Mouse (Mus musculus) C2C12 (cell line): ENCODE data around the gene Zbtb11.

ENCODE experiments used
- CEBPB ChIP-seq: IDR thresholded peaks from one replicate; pipeline ENCODE4 v1.6.1; 2011; ENCODE audit warnings: low read depth, mild to moderate bottlenecking, control low read depth, moderate library complexity
- CTCF ChIP-seq: IDR thresholded peaks from one replicate; pipeline ENCODE4 v1.5.1; 2011; ENCODE audit not compliant: control insufficient read depth, insufficient read depth, insufficient read length
- FOSL1 ChIP-seq: IDR thresholded peaks from one replicate; pipeline ENCODE4 v1.8.0; 2011; ENCODE audit warnings: mild to moderate bottlenecking, low read length; ENCODE audit not compliant: poor library complexity, insufficient read depth, severe bottlenecking
- MAX ChIP-seq: IDR thresholded peaks from one replicate; pipeline ENCODE4 v1.6.1; 2011; ENCODE audit warnings: mild to moderate bottlenecking, control low read depth
- MYOD1 ChIP-seq: IDR thresholded peaks from one replicate; pipeline ENCODE4 v1.6.1; 2011; ENCODE audit warnings: low read depth; ENCODE audit not compliant: control insufficient read depth, insufficient read length
- MYOG ChIP-seq: IDR thresholded peaks from one replicate; pipeline ENCODE4 v1.6.1; 2011; ENCODE audit not compliant: control insufficient read depth, insufficient read length; ENCODE audit errors: extremely low read depth
- USF1 ChIP-seq: IDR thresholded peaks from one replicate; pipeline ENCODE4 v1.6.1; 2011; ENCODE audit warnings: low read depth, mild to moderate bottlenecking, control low read depth, moderate library complexity

DNA sequence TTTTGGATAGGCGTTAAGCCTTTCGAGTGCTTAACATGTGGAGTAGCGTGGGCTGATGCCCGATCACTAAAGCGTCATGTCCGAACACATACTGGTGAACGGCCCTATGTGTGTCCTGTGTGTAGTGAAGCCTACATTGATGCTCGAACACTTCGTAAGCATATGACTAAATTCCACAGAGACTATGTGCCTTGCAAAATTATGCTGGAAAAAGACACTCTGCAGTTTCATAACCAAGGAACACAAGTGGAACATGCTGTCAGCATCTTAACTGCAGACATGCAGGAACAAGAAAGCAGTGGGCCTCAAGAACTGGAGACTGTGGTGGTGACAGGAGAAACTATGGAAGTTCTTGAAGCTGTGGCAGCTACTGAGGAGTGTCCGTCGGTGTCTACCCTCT, 33.1 kb downstream of the Zbtb11 start:
- no peak for TF ChIP-seq MYOD1
- no peak for TF ChIP-seq CTCF
- no peak for TF ChIP-seq USF1
- no peak for TF ChIP-seq MAX
- no peak for TF ChIP-seq FOSL1
- no peak for TF ChIP-seq MYOG
- TF ChIP-seq CEBPB: no peak
